Mouse (Mus musculus): ENCODE measurements around the gene Frmd7.

GRCm38 (mm10) chrX:50962955-50963354, 20.4 kb upstream of the Frmd7 start:
- TF ChIP-seq CTCF (IDR thresholded peaks at IDR 0.05; ENCODE audit: extremely low read depth, insufficient read length, insufficient replicate concordance, low read depth, low read length) (no peak), POLR2A (IDR thresholded peaks at IDR 0.05; ENCODE audit: low read depth, low read length) (no peak)
